Mouse (Mus musculus) liver, embryonic 15.5 days (tissue): ENCODE data around the gene Unc93a2. TPM values are rescaled to one million over a fixed set of nuclear protein-coding genes. Genes with fewer than 3 reads are reported as not detected.
"Not testable (repeated sequence)": the region's sequence is repeated elsewhere in the genome, so short reads cannot be mapped to it uniquely, and the experiment has no call there.

Experiments
- ATAC-seq: fragments of 200-750 bp; cut with Nextera tagmentation; 2 replicates; pipeline ENCODE4 v1.8.0; 2017; ENCODE audit warnings: moderate number of reproducible peaks, mild to moderate bottlenecking, moderate library complexity; ENCODE audit not compliant: insufficient read depth
- H3K27ac ChIP-seq: fragments of 300-500 bp; sonication (generic); replicated peaks from 2 replicates; pipeline ENCODE4 v1.5.1; 2015; ENCODE audit warnings: mild to moderate bottlenecking, inconsistent platforms
- H3K27me3 ChIP-seq: fragments of 300-500 bp; sonication (generic); 2 replicates; pipeline ENCODE4 v1.6.1; 2015; ENCODE audit warnings: mild to moderate bottlenecking, inconsistent platforms
- H3K36me3 ChIP-seq: fragments of 300-500 bp; sonication (generic); replicated peaks from 2 replicates; pipeline ENCODE4 v1.6.1; 2015; ENCODE audit warnings: moderate library complexity, mild to moderate bottlenecking, inconsistent platforms
- H3K4me1 ChIP-seq: fragments of 300-500 bp; sonication (generic); replicated peaks from 2 replicates; pipeline ENCODE4 v1.6.1; 2015; ENCODE audit warnings: inconsistent platforms
- H3K4me2 ChIP-seq: fragments of 300-500 bp; sonication (generic); 2 replicates; pipeline ENCODE4 v1.6.1; 2015; ENCODE audit warnings: moderate library complexity, mild to moderate bottlenecking, inconsistent platforms
- H3K4me3 ChIP-seq: fragments of 300-500 bp; sonication (generic); replicated peaks from 2 replicates; pipeline ENCODE4 v1.5.1; 2015; ENCODE audit warnings: mild to moderate bottlenecking, inconsistent platforms
- H3K9ac ChIP-seq: fragments of 300-500 bp; sonication (generic); 2 replicates; pipeline ENCODE4 v1.6.1; 2015; ENCODE audit warnings: moderate library complexity, mild to moderate bottlenecking, inconsistent platforms
- H3K9me3 ChIP-seq: fragments of 300-500 bp; sonication (generic); replicated peaks from 2 replicates; pipeline ENCODE4 v1.6.1; 2016; ENCODE audit warnings: inconsistent platforms
- WGBS: fragments of 180-500 bp; shearing (Covaris S2); methylation state at CpG from one replicate; pipeline ENCODE4 v1.1.7; 2015; ENCODE audit warnings: mixed read lengths; ENCODE audit not compliant: insufficient replicate concordance; 5-methylcytosine and 5-hydroxymethylcytosine counted together
- polyA plus RNA-seq: library from polyadenylated mRNA; unstranded; fragments of >200 nt; fragmentation: Nextera tagmentation; extraction: Ambion mirVana; gene quantifications from 2 replicates; pipeline ENCODE4 v1.2.1, GENCODE M21; 2015

The Unc93a2 gene
- polyA plus RNA-seq, 1 experiment from 2014 or later, result 0.53 TPM

- not testable (repeated sequence) for H3K4me1 ChIP-seq, H3K36me3 ChIP-seq, H3K9ac ChIP-seq, H3K9me3 ChIP-seq, H3K4me3 ChIP-seq, H3K27ac ChIP-seq, H3K4me2 ChIP-seq, ATAC-seq, H3K27me3 ChIP-seq
- WGBS, result 35% methylated on average over 8 of the region's 8 CpGs
These were observed 69.4 kb downstream of the Unc93a2 start for GRCm38 (mm10) chr17:7315693-7316382.

Other genes starting within 250 kb of the Unc93a2 start
- 1.1 and 1.3 TPM in 2 replicates for gene Rps6ka2, start 215.3 kb downstream of the Unc93a2 start, polyA plus RNA-seq
- gene Tcp10a, start 60.8 kb downstream of the Unc93a2 start, polyA plus RNA-seq, result not detected in 2 replicates
- gene Ttll2, start 32.8 kb downstream of the Unc93a2 start, polyA plus RNA-seq, result 0.05 and 0.07 TPM in 2 replicates
- not detected in 2 replicates for gene Gm49630, start 13.5 kb downstream of the Unc93a2 start, polyA plus RNA-seq